In genomic region chr9:70087379-70087778, GRCm38 (mm10) we compare ENCODE assay signal across 35 mouse cellular contexts. TPM values are rescaled to one million over a fixed set of nuclear protein-coding genes. Genes with fewer than 3 reads are reported as not detected.
"Had no signal": no experiment of that assay in that cellular context is flagged by ENCODE, and none has a peak within 500 bp of the region (broad histone marks: within the 10 kb centered on the region; RNA-seq: fewer than 3 reads in every experiment).

No protein-coding gene starts in this region.

- H3K4me2 ChIP-seq: heart, embryonic 11.5 days; heart, embryonic 13.5 days; heart, embryonic 15.5 days; hindbrain, embryonic 12.5 days; hindbrain, embryonic 14.5 days; intestine, embryonic 15.5 days; limb, embryonic 13.5 days; limb, embryonic 15.5 days; liver, embryonic 12.5 days had no signal

- H3K9ac ChIP-seq: heart, embryonic 13.5 days; heart, embryonic 15.5 days; hindbrain, embryonic 12.5 days; hindbrain, embryonic 14.5 days; intestine, embryonic 15.5 days; limb, embryonic 13.5 days; limb, embryonic 15.5 days; liver, embryonic 12.5 days; liver, embryonic 14.5 days had no signal

- H3K4me3 ChIP-seq: gastrocnemius, adult 2 months; heart, embryonic 13.5 days; heart, embryonic 15.5 days; hindbrain, embryonic 10.5 days; hindbrain, embryonic 12.5 days; intestine, embryonic 15.5 days; layer of hippocampus, adult 2 months; limb, embryonic 13.5 days; limb, embryonic 15.5 days; liver, embryonic 12.5 days had no signal

- H3K9me3 ChIP-seq: heart, embryonic 13.5 days; heart, embryonic 15.5 days; hindbrain, embryonic 10.5 days; hindbrain, embryonic 12.5 days; intestine, embryonic 15.5 days; limb, embryonic 13.5 days; limb, embryonic 15.5 days; liver, embryonic 12.5 days had no signal

- ATAC-seq: inflammation-experienced regulatory T-cells, adult 6 months; intestine, embryonic 15.5 days; intestine, postnatal 0 days; liver, embryonic 12.5 days had no signal

- H3K27me3 ChIP-seq: heart, embryonic 13.5 days; heart, embryonic 15.5 days; hindbrain, embryonic 12.5 days; intestine, embryonic 15.5 days; limb, embryonic 13.5 days; limb, embryonic 15.5 days had no signal

- DNase-seq: gastrocnemius, adult 2 months; gastrocnemius, postnatal 10 days; gastrocnemius, postnatal 25 days; heart, adult 18-20 months; heart, postnatal 14 days; heart, postnatal 4 days; kidney, adult 18-20 months; kidney, adult 8-10 months; kidney, postnatal 10 days; kidney, postnatal 25 days; kidney, postnatal 4 days had no signal

- H3K27ac ChIP-seq: gastrocnemius, adult 2 months; heart, embryonic 13.5 days; heart, embryonic 15.5 days; hindbrain, embryonic 10.5 days; hindbrain, embryonic 12.5 days; hindbrain, embryonic 14.5 days; intestine, embryonic 15.5 days; layer of hippocampus, adult 2 months; limb, embryonic 13.5 days; limb, embryonic 15.5 days; liver, embryonic 12.5 days; liver, embryonic 14.5 days had no signal

- H3K4me1 ChIP-seq: hindbrain, embryonic 10.5 days; liver, embryonic 12.5 days had no signal

- H3K36me3 ChIP-seq: heart, embryonic 15.5 days; hindbrain, embryonic 10.5 days; hindbrain, embryonic 12.5 days; intestine, embryonic 15.5 days; limb, embryonic 13.5 days; limb, embryonic 15.5 days; liver, embryonic 12.5 days had no signal

RNA-seq across cellular contexts. Expression of gene Gcnt3, which starts 49.5 kb away (rescaled TPM):
- total RNA-seq: gastrocnemius, adult 2 months; gastrocnemius, postnatal 10 days; gastrocnemius, postnatal 25 days; gastrocnemius, postnatal 4 days; granulocyte monocyte progenitor cell, adult 5-6 weeks; heart, adult 18-20 months; heart, postnatal 14 days; heart, postnatal 4 days; layer of hippocampus, adult 2 months; layer of hippocampus, postnatal 10 days; layer of hippocampus, postnatal 25 days; left cerebral cortex, adult 8-10 months; left cerebral cortex, postnatal 10 days; left cerebral cortex, postnatal 25 days; left cerebral cortex, postnatal 4 days had no signal
- polyA plus RNA-seq: heart, embryonic 11.5 days; heart, embryonic 13.5 days; heart, embryonic 15.5 days; hindbrain, embryonic 10.5 days; hindbrain, embryonic 12.5 days; hindbrain, embryonic 14.5 days; hindbrain, embryonic 16.5 days; inflammation-experienced regulatory T-cells, adult 6 months; limb, embryonic 11.5 days; liver, embryonic 12.5 days; liver, embryonic 14.5 days had no signal

RNA-seq across cellular contexts. Expression of gene Fam81a, which starts 55.0 kb away (rescaled TPM):
- total RNA-seq: granulocyte monocyte progenitor cell, adult 5-6 weeks had no signal
